Mouse (Mus musculus): ENCODE data around the gene Ryr2. TPM values are rescaled to one million over a fixed set of nuclear protein-coding genes. Genes with fewer than 3 reads are reported as not detected.

The Ryr2 gene
- total RNA-seq, 2 experiments from 2014 or later = 15.4 to 16.9 TPM

DNA sequence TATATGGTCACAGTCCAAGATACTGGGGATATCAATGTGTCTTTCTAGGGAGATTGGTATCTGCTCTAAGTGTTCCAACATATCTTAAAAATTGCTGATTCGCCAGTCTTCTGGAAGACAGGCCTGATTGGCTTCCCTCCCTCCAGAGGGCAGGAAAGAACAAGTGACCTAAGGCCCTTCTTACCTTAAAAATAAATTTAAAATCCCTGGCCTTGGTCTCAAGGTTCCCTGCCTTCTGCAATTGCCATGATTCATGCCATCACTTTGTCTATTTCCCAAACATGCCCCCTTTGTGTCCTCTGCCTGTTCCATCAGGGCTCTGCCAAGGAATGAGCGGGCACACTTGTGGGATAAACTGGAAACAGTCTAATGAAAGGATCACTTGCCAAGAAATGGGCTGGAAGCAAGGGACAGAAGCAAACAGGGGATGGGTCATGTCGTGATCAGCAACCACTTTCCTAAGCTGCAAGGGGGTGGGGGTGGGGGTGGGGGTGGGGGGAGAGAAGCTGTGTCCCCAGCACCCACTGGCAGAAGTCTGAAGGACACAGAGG, 10.3 kb downstream of the Ryr2 start:
- no peak for DNase-seq (ENCODE audit: low spot score in 2 of 2)

DNA sequence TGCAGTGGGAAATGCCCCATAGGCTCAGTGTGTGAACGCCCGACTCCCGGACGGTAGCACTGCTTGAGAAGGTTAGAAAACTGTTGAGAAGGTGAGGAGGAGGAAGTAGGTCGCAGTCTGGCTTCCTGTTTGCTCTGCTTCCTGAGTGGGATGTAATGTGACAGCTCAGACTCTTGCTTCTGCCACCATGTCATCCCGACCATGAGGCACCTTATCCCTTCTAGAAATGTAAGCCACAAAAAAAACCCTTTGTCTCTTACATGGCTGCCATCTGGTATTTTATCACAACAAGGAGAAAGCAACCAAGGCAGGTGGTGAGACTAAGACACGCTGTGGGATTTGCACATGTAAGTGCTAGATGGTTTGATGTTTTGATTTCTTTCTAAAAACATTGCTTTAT, 12.2 kb downstream of the Ryr2 start:
- DNase-seq (ENCODE audit: low spot score in 2 of 2) = no peak

DNA sequence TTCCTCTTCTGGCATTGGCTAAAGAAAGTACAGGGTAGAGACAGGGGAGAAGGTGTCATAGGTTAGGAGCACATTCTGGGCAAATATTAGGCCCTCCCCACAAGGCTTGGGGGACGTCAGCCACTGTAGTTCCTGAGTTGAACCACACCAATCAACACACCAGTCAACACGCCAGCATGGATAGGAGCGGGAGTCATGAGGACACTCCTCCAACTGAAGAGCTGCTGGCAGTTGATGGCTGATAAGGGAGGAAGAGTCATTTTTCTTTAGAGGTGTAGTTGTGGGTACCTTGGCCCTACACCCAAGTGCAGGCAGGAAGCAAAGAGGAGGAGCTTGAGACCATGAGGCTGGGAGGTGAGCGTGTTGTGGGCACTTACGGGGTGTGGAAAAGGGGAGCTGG, 13.6 kb downstream of the Ryr2 start:
- DNase-seq (ENCODE audit: low spot score in 2 of 2) = no peak

DNA sequence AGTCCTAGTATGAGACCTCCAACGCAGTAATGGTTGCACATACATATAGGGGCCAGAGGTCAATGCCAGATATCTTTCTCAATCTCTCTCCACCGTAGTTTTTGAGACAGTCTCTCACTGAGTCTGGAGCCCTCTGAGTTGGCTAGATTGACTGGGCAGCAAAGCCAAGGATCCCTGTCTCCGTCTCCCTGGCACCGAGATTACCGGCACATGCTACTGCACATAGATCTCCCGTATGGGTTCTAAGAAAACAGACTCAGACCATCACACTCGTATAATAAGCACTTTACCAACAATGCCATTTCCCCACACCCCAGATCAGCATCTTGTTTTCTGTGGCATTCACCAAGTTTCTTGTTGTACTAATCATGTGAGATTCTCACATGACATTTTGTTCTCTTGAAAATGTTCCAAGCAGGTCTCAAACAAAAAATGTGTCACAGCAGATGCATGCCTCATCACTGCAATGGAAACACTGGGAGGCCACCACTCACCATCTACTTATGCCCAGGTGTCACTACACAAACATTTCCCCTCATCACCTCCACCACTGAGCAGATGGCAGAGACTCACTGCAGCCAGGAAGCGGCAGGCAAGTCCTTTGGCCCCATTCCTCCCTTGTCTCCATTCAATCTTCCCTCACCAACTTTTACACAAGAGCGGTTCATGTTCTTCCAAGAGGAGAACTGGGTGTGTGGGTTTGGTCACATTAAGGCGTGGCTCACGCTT, 14.2 kb downstream of the Ryr2 start:
- no peak for DNase-seq (ENCODE audit: low spot score in 2 of 2)

- no peak for DNase-seq (ENCODE audit: low spot score in 2 of 2)
These were observed 22.7 kb downstream of the Ryr2 start for GRCm38 (mm10) chr13:12084112-12084475.

GRCm38 (mm10) chr13:12083443-12084111, 23.2 kb downstream of the Ryr2 start:
- no peak for DNase-seq (ENCODE audit: low spot score in 2 of 2)

DNA sequence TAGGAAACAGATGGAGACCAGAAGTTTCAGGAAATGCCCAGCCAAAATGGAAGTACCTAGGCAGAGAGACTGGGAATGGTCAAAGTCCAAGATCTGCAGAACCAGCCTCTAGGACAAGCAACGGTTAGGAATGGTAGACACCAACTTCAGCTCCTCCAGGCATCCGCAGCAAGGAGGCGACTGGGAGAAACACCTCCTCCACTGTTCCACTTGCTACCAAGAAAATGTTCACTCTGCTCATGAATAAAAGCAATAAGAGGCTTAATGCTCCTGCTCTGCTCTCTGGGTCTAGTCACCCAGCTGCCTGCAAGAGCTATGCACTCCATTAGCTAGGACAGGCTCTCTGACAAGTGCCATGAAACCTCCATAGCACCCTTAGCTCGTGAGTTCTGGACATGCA, 26.2 kb downstream of the Ryr2 start:
- DNase-seq (ENCODE audit: low spot score in 2 of 2) = no peak

DNA sequence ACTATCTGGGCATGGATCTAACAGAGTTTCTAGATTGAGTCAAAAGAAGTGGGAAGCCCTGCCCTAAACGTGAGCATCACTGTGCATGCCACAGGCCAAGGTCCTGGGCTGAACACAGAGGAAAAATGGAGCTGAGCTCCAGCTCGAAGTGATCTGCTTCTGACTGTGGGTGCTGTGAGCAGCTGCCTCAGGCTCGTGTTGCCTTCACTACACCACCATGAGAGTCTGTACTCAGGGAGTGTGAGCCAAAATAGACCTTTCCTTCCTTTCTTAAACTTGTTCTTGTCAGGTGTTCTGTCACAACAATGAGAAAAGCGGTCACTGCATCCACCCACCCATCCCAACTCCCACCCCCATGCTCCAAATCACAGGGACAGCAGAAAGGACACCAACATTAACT, 27.2 kb downstream of the Ryr2 start:
- DNase-seq (ENCODE audit: low spot score in 2 of 2) = no peak

- DNase-seq (ENCODE audit: low spot score in 2 of 2) = no peak
These were observed 31.8 kb downstream of the Ryr2 start for GRCm38 (mm10) chr13:12074897-12075296.

GRCm38 (mm10) chr13:12072571-12072970, 34.2 kb downstream of the Ryr2 start:
- no peak for DNase-seq (ENCODE audit: low spot score in 2 of 2)

- DNase-seq (ENCODE audit: low spot score in 2 of 2) = no peak
These were observed 34.6 kb downstream of the Ryr2 start for GRCm38 (mm10) chr13:12072112-12072511.

DNA sequence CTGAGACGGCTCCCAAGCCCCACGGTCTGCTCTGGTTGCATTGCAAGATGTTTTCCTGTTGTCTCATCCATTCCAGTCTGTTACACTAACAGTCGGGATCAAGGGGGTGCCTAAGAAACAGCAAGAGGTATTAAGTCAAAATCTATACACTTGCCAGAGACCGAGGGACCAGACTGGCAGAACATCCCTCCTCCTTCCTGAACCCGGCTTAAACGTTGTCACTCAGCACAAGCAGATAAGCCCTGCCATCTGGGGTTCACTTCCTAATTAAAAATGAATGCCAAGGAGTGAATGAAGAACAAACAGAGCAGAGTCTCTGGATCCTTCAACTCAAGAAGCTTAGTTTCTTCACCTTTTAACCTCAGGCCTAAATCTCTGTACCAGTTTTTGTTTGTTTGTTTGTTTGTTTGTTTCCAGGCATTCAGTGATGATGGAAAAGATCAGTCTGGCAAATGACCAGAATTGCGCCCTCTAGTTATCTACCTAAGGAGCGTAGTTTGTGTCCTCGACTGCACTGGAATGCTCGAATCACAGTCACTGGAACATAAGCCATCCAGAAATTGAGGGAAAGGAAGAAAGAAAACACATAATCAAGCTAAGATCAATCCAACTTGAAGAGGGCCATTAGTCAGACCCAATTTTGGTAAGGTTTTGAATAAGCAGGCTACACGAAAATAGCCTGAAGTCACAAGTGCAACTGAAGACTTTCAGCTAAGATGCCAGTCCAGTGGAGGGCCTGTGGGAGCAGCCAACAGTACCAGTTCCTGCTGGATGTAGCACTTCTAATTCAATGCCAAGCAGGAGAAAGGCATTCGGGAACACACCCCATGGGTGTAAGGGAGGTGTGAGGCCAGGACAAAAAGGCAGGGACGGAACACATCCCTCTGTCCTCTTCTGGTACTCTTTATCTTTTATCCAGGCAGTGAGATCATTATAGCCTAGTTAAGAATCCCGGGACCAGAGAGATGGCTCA, 36.3 kb downstream of the Ryr2 start:
- no peak for DNase-seq (ENCODE audit: low spot score in 2 of 2)

GRCm38 (mm10) chr13:12064576-12064975, 42.2 kb downstream of the Ryr2 start:
- no peak for DNase-seq (ENCODE audit: low spot score in 2 of 2)

DNA sequence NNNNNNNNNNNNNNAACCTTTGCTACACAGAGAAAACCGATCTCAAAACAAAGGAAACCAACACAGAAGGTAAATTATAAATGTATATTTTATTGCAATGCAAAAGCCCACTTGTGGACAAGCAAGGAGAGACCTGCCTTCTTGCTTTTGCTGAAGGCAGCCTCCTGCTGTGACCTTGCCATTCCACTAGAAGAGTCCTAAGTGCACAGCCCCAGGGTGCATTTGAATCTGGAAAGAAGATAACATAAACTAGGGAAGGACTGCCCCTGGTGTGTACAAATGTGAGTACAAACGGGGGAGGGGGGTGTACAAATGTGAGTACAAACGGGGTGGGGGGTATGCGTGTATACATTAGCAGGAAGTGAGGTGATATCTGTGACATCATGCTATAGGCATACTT, 43.2 kb downstream of the Ryr2 start:
- DNase-seq (ENCODE audit: low spot score in 2 of 2) = no peak

DNA sequence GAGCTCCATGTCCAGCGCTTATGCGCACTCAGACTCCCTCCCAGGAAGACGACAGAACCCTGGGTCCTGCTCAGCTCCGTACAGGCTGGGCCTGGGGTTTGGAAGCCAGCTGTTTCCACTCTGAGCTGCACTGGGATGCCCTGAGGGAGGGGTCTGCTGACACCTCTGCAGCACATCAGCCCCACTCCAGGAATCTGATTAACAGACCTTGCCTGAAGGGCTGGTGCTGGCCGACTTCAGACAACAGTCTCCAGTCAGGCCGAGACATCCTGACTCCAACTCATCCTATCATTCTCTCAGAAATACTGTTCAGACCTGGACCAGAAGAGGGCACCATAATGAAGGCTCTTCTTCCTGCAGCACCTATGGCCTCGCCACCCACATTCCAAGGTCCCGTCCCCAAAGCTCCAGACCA, 49.4 kb downstream of the Ryr2 start:
- DNase-seq (ENCODE audit: low spot score in 2 of 2) = no peak

GRCm38 (mm10) chr13:12055913-12056312, 50.8 kb downstream of the Ryr2 start:
- DNase-seq (ENCODE audit: low spot score in 2 of 2) = no peak

DNA sequence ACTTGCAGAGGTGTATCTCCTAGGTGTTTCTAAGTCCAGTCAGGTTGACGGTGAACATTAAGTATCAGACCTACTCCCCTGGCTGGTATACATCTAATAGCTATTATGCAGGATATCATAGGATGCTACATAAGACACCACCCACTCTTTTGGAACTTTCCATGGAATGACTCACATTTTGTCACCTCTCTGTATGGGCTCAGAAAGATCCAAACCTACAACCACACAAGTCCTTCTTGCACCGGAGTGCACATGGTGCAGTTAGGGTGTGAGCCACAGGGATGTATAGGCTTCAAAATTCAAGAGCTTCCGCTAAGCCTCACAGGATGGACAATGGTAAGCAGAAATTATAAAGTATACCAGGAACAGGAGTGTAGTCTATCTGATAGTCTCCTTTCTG, 52.8 kb downstream of the Ryr2 start:
- DNase-seq (ENCODE audit: low spot score in 2 of 2) = no peak

DNA sequence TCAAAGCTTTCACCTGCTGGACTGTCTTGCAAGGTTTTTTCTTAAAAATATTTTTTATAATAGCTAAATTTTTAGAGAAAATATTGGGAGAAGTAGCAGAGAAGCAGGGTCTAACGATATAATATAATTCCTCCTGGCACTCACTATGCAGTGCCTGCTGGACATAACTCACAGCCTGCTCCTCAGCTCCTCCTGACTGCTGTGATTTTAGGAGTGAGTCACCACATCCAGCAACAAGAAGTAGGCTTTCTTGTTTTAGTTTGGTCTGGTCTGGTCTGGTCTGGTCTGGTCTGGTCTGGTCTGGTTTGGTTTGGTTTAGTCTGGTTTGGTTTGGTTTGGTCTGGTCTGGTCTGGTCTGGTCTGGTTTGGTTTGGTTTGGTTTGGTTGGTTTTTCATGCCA, 55.9 kb downstream of the Ryr2 start:
- no peak for DNase-seq (ENCODE audit: low spot score in 2 of 2)

DNA sequence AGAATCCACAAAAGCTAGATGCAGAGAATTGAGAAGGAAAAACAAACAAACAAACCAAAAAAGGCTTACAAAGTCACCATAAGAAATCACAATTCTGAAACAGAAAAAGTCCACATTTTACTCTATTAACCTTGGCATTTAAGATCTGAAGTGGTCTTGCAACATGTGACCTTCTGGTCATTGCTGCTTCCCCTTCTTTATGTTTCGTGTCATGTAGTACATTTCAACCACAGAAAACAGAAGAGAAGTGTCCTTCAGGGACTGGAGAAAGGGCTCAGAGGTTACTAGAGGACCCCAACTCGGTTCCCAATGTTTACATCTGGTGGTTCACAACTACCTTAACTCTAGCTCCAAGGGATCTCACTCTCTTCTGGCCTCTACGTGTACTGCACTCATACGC, 59.7 kb downstream of the Ryr2 start:
- DNase-seq (ENCODE audit: low spot score in 2 of 2) = no peak

GRCm38 (mm10) chr13:12044751-12045150, 62.0 kb downstream of the Ryr2 start:
- no peak for DNase-seq (ENCODE audit: low spot score in 2 of 2)

DNA sequence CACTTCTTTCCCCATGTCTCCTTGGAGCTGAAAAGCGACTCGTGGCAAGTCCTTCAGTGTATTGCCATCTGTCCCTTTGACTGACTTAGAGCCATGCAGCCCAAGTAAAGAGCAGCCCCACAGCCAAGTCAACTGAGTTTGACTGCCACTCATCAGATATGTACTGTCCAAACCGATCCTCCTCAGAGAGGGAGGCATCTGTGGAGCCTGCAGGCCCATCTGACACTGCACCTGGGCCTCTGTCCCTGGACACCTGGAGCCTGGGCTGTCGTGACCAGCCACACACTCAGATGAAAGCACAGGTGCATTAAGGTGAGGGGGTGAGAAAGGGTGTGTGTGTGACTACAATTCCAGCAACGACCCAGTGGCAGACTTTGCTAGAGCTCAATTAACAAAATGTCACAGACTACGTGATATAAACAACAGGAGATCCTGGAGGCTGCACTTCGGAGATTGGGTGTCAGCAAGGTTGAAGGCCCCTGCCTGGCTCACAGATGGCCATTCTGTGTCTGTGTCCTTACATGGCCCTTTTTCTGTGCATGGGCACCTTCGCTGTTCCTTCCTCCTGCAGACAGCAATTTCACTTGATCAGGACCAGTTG, 63.8 kb downstream of the Ryr2 start:
- no peak for DNase-seq (ENCODE audit: low spot score in 2 of 2)
